Mouse (Mus musculus): ENCODE measurements around the gene Sh3rf1. TPM values are rescaled to one million over a fixed set of nuclear protein-coding genes. Genes with fewer than 3 reads are reported as not detected.

Sh3rf1 gene
- total RNA-seq, 2 experiments from 2014 or later, result 65.4 to 70.7 TPM

Other genes with a start within 250 kb of the Sh3rf1 start
- gene Clcn3, start 240.6 kb upstream of the Sh3rf1 start, total RNA-seq (2021), result 100 to 1,000 TPM; 123 to 124 TPM
- 10 to 100 TPM; 21.1 to 27.4 TPM for gene Nek1, start 230.7 kb upstream of the Sh3rf1 start, total RNA-seq (2021)

All from layer of hippocampus, postnatal 25 days (tissue).